Mouse (Mus musculus) urinary bladder, postnatal 0 days (tissue): ENCODE measurements around the gene Dap. TPM values are rescaled to one million over a fixed set of nuclear protein-coding genes. Genes with fewer than 3 reads are reported as not detected.

Experiments used
- polyA plus RNA-seq: library from polyadenylated mRNA; unstranded; fragments of >200 nt; fragmentation: Nextera tagmentation; extraction: Ambion mirVana; gene quantifications from 2 replicates; pipeline ENCODE4 v1.2.1, GENCODE M21; 2015

Gene Dap
- 161 and 196 TPM in 2 replicates for polyA plus RNA-seq

DNA sequence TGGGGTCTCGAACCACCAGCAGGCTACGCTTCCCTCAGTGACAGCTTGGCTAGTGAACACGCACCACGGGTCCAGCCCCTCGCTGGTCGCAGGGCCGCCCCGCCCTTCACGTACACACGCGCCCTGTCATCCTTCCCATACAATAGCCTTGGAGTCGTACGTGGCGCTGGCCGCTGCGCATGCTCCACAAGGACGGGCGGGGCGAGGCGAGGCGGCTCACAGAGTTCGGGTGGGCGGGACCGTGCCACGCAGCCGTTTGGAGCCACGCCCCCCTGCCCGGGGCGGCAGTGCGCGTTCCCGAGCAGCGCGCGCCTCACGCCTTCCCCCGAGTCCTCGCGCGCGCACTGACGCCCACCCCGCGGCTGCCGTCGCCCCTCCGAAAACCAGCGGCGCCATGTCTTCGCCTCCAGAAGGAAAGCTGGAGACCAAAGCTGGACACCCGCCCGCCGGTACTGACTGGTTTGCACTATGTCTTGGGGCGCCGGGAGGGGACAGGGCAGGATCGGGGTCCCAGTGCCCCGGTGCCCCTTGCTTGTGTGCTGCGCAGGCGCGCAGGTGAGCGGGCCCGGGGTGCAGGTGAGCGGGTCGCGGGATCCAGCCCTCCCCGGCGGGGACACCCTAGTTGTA is at the start of gene Dap:
Dap (plus strand) TSS at position 180 of the 627 bp plus-strand sequence.

Other genes with a start within 250 kb of the Dap start
- 0.40 and 1.3 TPM in 2 replicates for gene Ankrd33b, start 143.4 kb downstream of the Dap start, polyA plus RNA-seq
- 2.9 and 3.1 TPM in 2 replicates for gene Ropn1l, start 229.4 kb downstream of the Dap start, polyA plus RNA-seq